Mouse (Mus musculus) stomach, postnatal 0 days (tissue): Measurements from ENCODE around the gene Syce2.

ENCODE experiments used
- CTCF ChIP-seq: IDR thresholded peaks from 2 replicates; pipeline ENCODE4 v1.5.1; 2016; ENCODE audit warnings: antibody characterized with exemption, low read depth, mild to moderate bottlenecking, moderate library complexity
- EP300 ChIP-seq: optimal IDR thresholded peaks from 2 replicates; pipeline ENCODE3; 2016; ENCODE audit warnings: antibody characterized with exemption

DNA sequence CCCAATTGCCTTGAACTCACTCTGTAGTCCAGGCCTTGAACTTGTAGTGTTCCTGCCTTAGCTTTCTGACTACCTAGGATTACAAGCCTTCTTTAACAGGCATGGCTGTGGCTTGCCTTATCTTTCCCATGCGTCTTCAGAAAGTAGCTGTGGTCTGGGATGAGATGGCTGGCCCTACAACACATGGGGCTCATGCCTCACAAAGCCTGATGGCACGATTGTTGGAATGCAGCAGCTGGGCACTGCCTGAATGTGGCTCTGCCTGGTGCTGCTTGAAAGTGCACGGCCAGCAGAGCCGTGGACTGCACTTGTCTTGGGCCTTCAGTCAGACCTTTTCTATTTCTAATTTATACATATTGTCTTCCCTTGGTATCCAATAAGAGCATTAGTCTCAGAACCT lies 12.8 kb downstream of the Syce2 start:
- TF ChIP-seq EP300 (no peak), CTCF (no peak)
